Mouse (Mus musculus): ENCODE measurements at regions not wholly inside any gene's neighbourhood (a gene's known extent, or its start where the extent isn't known, plus 50 kb on each side); places are given as distances from the start of the nearest gene placed in this dataset.

DNA sequence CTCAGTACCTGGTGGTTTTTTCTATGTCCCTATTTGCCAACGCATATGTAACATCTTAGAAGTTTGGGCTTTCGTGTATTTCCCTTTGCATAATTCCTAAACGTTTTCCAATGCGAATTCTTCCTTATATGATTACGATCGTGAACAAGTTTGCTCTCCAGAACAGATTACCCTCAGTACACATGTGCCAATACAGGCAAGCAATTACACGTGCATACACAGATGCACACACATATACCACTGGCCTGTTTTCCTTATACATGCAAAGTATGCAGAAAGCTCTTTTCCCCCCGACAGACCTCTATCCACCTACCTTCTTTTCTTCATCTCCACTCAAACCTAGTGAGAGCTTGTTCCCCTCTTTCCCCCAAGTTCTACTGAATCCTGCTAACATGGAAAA is 144.1 kb downstream of the Csl start:
- TF ChIP-seq POLR2AphosphoS2 (IDR thresholded peaks at IDR 0.05; ENCODE audit: low read length) (no peak), KAT2A (conservative IDR thresholded peaks at IDR 0.05; ENCODE audit: low read depth, low read length) (no peak), CTCF (IDR thresholded peaks at IDR 0.05 in 2 of 3, conservative IDR thresholded peaks at IDR 0.05 in 1 of 3; ENCODE audit: control insufficient read depth in 1 of 3, insufficient read depth in 1 of 3, low read depth in 2 of 3, low read length in 3 of 3, poor library complexity in 1 of 3, severe bottlenecking in 1 of 3) (no peak), SIN3A (IDR thresholded peaks at IDR 0.05; ENCODE audit: low read length) (no peak)

Measured in MEL (cell line).